Comparison of ENCODE assay signal across 7 mouse cellular contexts in genomic region chr9:96364141-96364838, GRCm38 (mm10). TPM values are rescaled to one million over a fixed set of nuclear protein-coding genes. Genes with fewer than 3 reads are reported as not detected.
DNase-seq lines count a peak whose midpoint lies in the region; ATAC-seq and TF ChIP-seq lines count a peak whose summit lies in the region.

Atp1b3 (minus strand) TSS chr9:96364442.

- H3K36me3 ChIP-seq in embryonic facial prominence, embryonic 12.5 days: no peaks in the 10 kb centered on the region
- no peaks in the 10 kb centered on the region; the same call in 1 of the 2 replicates for H3K36me3 ChIP-seq in kidney, adult 2 months (ENCODE audit: control insufficient read depth, insufficient read depth, low read length)
- H3K36me3 ChIP-seq in limb, embryonic 12.5 days: no peaks in the 10 kb centered on the region
- H3K36me3 ChIP-seq in midbrain, embryonic 15.5 days (replicated peaks): no peaks in the 10 kb centered on the region
- H3K36me3 ChIP-seq in spleen, adult 2 months (ENCODE audit: control insufficient read depth, insufficient read depth, low read length): no peaks in the 10 kb centered on the region

- H3K4me2 ChIP-seq in embryonic facial prominence, embryonic 12.5 days (replicated peaks): peak within 1 kb of the TSS; percentile 69
- peak within 1 kb of the TSS; percentile 71 for H3K4me2 ChIP-seq in limb, embryonic 12.5 days
- peak within 1 kb of the TSS; percentile 82 for H3K4me2 ChIP-seq in midbrain, embryonic 15.5 days

- peak; percentile 98 for ATAC-seq in embryonic facial prominence, embryonic 12.5 days (ENCODE audit: insufficient number of reproducible peaks, insufficient read depth, low FRiP score, low TSS enrichment)
- ATAC-seq in limb, embryonic 12.5 days (ENCODE audit: insufficient number of reproducible peaks, insufficient read depth, low FRiP score, low TSS enrichment, low read depth): peak; percentile 95
- peak; percentile 97 for ATAC-seq in midbrain, embryonic 15.5 days (replicated peaks)

- TF ChIP-seq CTCF in kidney, adult 2 months (conservative IDR thresholded peaks at IDR 0.05; ENCODE audit: insufficient read depth, insufficient read length, low read depth, low read length): no peak
- peak; percentile 7; the same call in 1 of the 2 replicates for TF ChIP-seq CTCF in spleen, adult 2 months (IDR thresholded peaks at IDR 0.05; ENCODE audit: extremely low read depth, insufficient read depth, insufficient read length, insufficient replicate concordance)

- H3K9ac ChIP-seq in embryonic facial prominence, embryonic 12.5 days: peak within 1 kb of the TSS; percentile 87
- H3K9ac ChIP-seq in limb, embryonic 12.5 days (replicated peaks): peak within 1 kb of the TSS; percentile 91
- H3K9ac ChIP-seq in midbrain, embryonic 15.5 days: peak within 1 kb of the TSS; percentile 78

- TF ChIP-seq POLR2A in kidney, adult 2 months (IDR thresholded peaks at IDR 0.05; ENCODE audit: low read depth, low read length): peak; percentile 64
- peak; percentile 83 for TF ChIP-seq POLR2A in spleen, adult 2 months (IDR thresholded peaks at IDR 0.05; ENCODE audit: low read depth, low read length)

- WGBS in embryonic facial prominence, embryonic 12.5 days: under 1% methylated on average over 81 of the region's 81 CpGs
- under 1% methylated on average over 81 of the region's 81 CpGs for WGBS in kidney, adult 2 months
- under 1% methylated on average over 74 of the region's 81 CpGs for WGBS in limb, embryonic 12.5 days
- under 1% methylated on average over 80 of the region's 81 CpGs for WGBS in midbrain, embryonic 15.5 days
- WGBS in spleen, adult 2 months: under 1% methylated on average over 71 of the region's 81 CpGs

- peaks cover 19% of the 10 kb centered on the region for H3K4me1 ChIP-seq in embryonic facial prominence, embryonic 12.5 days
- H3K4me1 ChIP-seq in kidney, adult 2 months (ENCODE audit: control insufficient read depth, insufficient read depth, low read length): peaks cover 10% of the 10 kb centered on the region
- peaks cover 29% of the 10 kb centered on the region for H3K4me1 ChIP-seq in limb, embryonic 12.5 days (replicated peaks)
- peaks cover 22% of the 10 kb centered on the region for H3K4me1 ChIP-seq in midbrain, embryonic 15.5 days
- H3K4me1 ChIP-seq in spleen, adult 2 months (ENCODE audit: control insufficient read depth, insufficient read depth, insufficient read length): peaks cover 8% of the 10 kb centered on the region

- H3K9me3 ChIP-seq in embryonic facial prominence, embryonic 12.5 days: no peaks in the 10 kb centered on the region
- H3K9me3 ChIP-seq in limb, embryonic 12.5 days: no peaks in the 10 kb centered on the region
- no peaks in the 10 kb centered on the region for H3K9me3 ChIP-seq in midbrain, embryonic 15.5 days

- peak within 1 kb of the TSS; percentile 97 for H3K27ac ChIP-seq in embryonic facial prominence, embryonic 12.5 days
- H3K27ac ChIP-seq in kidney, adult 2 months (ENCODE audit: insufficient read depth, low read depth, low read length): peak within 1 kb of the TSS; percentile 91
- peak within 1 kb of the TSS; percentile 94 for H3K27ac ChIP-seq in limb, embryonic 12.5 days
- peak within 1 kb of the TSS; percentile 91 for H3K27ac ChIP-seq in midbrain, embryonic 15.5 days
- H3K27ac ChIP-seq in spleen, adult 2 months (ENCODE audit: insufficient read depth, low read length): peak within 1 kb of the TSS; percentile 96

- peak within 1 kb of the TSS; percentile 82 for H3K4me3 ChIP-seq in embryonic facial prominence, embryonic 12.5 days
- peak within 1 kb of the TSS; percentile 95 for H3K4me3 ChIP-seq in kidney, adult 2 months (ENCODE audit: insufficient read depth, low read depth, low read length)
- H3K4me3 ChIP-seq in limb, embryonic 12.5 days (replicated peaks): peak within 1 kb of the TSS; percentile 86
- H3K4me3 ChIP-seq in midbrain, embryonic 15.5 days: peak within 1 kb of the TSS; percentile 87
- H3K4me3 ChIP-seq in spleen, adult 2 months (ENCODE audit: extremely low read depth, insufficient read depth, insufficient read length): peak within 1 kb of the TSS; percentile 94

- no peaks in the 10 kb centered on the region for H3K27me3 ChIP-seq in embryonic facial prominence, embryonic 12.5 days
- no peaks in the 10 kb centered on the region for H3K27me3 ChIP-seq in kidney, adult 2 months (replicated peaks; ENCODE audit: control insufficient read depth, insufficient read depth, low read length)
- no peaks in the 10 kb centered on the region for H3K27me3 ChIP-seq in limb, embryonic 12.5 days
- no peaks in the 10 kb centered on the region for H3K27me3 ChIP-seq in midbrain, embryonic 15.5 days (replicated peaks)
- no peaks in the 10 kb centered on the region for H3K27me3 ChIP-seq in spleen, adult 2 months (ENCODE audit: control insufficient read depth, insufficient read depth, low read length)

- peak; percentile 100 for DNase-seq in adrenal gland, postnatal 25 days
- DNase-seq in heart, adult 18-20 months: peak; percentile 99 to 100
- peak; percentile 99 for DNase-seq in kidney, adult 2 months
- peak; percentile 88 to 100 for DNase-seq in spleen, adult 2 months (ENCODE audit: low read depth in 1 of 2, low spot score in 2 of 2)

RNA-seq across cellular contexts. Expression of gene Atp1b3, which starts in this region (rescaled TPM):
- total RNA-seq in adrenal gland, postnatal 25 days (2021): 192 and 215 TPM in 2 replicates
- 136 and 137 TPM in 2 replicates for polyA plus RNA-seq in embryonic facial prominence, embryonic 12.5 days (2016; fragmentation: Nextera tagmentation; extraction: Ambion mirVana)
- 10 to 100 TPM; 51.6 to 63.6 TPM for total RNA-seq in heart, adult 18-20 months (2021)
- 64.4 and 71.0 TPM in 2 replicates for polyA plus RNA-seq in kidney, adult 2 months (2012; rRNA removed)
- 119 and 123 TPM in 2 replicates for polyA plus RNA-seq in limb, embryonic 12.5 days (2016; fragmentation: Nextera tagmentation; extraction: Ambion mirVana)
- polyA plus RNA-seq in midbrain, embryonic 15.5 days (2015; fragmentation: Nextera tagmentation; extraction: Ambion mirVana): 170 and 174 TPM in 2 replicates
- polyA plus RNA-seq in spleen, adult 2 months (2012; rRNA removed): 68.2 and 118 TPM in 2 replicates

Comparison
In these comparisons a context has a peak if more than half of its experiments do, and no peak if none do; other contexts are left out.
1. Peak in every context shown above with its lines: DNase-seq, ATAC-seq, H3K4me3 ChIP-seq and H3K27ac ChIP-seq.